Mouse (Mus musculus): ENCODE measurements at regions not wholly inside any gene's neighbourhood (a gene's known extent, or its start where the extent isn't known, plus 50 kb on each side); places are given as distances from the start of the nearest gene placed in this dataset.

GRCm38 (mm10) chr11:110702119-110702518, 265.7 kb upstream of the Kcnj16 start:
- no peaks in the 10 kb centered on the region for H3K4me1 ChIP-seq (ENCODE audit: insufficient read depth)
- 0 out of 2 replicates have a peak overlapping the region, but pooled peaks have one; percentile 1 for H3K27ac ChIP-seq (ENCODE audit: low read depth)
- no peak overlapping the region for H3K4me3 ChIP-seq (ENCODE audit: low read depth, low read length)
- no peak overlapping the region for H3K4me2 ChIP-seq (ENCODE audit: low read depth, low read length)
- no peaks in the 10 kb centered on the region for H3K36me3 ChIP-seq (replicated peaks; ENCODE audit: insufficient read depth, low read length)
- 71% methylated on average over 5 of the region's 5 CpGs for whole genome bisulfite sequencing (ENCODE audit: insufficient replicate concordance)
- no peak overlapping the region for H3K9ac ChIP-seq (replicated peaks)
- H3K27me3 ChIP-seq (ENCODE audit: insufficient read depth, low read length): no peaks in the 10 kb centered on the region
- ATAC-seq: peak; percentile 83
- no peak for DNase-seq
- H3K9me3 ChIP-seq (ENCODE audit: low read length): no peaks in the 10 kb centered on the region
- no peak for TF ChIP-seq CTCF (IDR thresholded peaks at IDR 0.05; ENCODE audit: low read depth)
- TF ChIP-seq EP300 (IDR thresholded peaks at IDR 0.05; ENCODE audit: low read depth): no peak; the same call in 1 of the 2 replicates

DNA sequence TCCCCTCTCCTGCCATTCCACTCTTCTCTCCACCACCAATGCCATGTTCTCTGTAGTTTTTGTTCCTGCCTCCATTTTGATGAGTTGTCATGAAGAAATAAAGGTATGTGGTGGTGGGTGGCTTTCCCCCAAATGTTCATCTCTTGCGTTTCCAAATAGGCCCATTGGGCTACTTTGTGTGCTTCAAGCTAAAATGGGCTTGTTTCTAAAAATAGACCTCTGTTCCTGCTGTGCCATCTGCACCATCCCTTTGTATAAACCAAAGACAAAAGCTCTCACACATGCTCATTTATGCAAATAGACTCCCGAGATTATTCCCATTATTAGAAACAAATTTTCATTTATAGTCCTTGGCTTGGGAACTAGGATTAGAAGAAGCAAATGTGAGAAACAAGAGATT, 264.3 kb upstream of the Kcnj16 start:
- DNase-seq (no peak), ATAC-seq (no peak)
- Histone ChIP-seq H3K27ac (ENCODE audit: low read depth) (no peak overlapping the region), H3K27me3 (ENCODE audit: insufficient read depth, low read length) (no peaks in the 10 kb centered on the region), H3K4me3 (ENCODE audit: low read depth, low read length) (no peak overlapping the region), H3K36me3 (replicated peaks; ENCODE audit: insufficient read depth, low read length) (no peaks in the 10 kb centered on the region), H3K4me2 (ENCODE audit: low read depth, low read length) (no peak overlapping the region), H3K9me3 (ENCODE audit: low read length) (no peaks in the 10 kb centered on the region), H3K4me1 (ENCODE audit: insufficient read depth) (no peaks in the 10 kb centered on the region), H3K9ac (replicated peaks) (no peak overlapping the region)
- TF ChIP-seq EP300 (IDR thresholded peaks at IDR 0.05; ENCODE audit: low read depth) (no peak), CTCF (IDR thresholded peaks at IDR 0.05; ENCODE audit: low read depth) (no peak)
- 81% methylated on average over 2 of the region's 2 CpGs for WGBS (ENCODE audit: insufficient replicate concordance)

GRCm38 (mm10) chr11:110707328-110707727, 260.5 kb upstream of the Kcnj16 start:
- TF ChIP-seq CTCF (IDR thresholded peaks at IDR 0.05; ENCODE audit: low read depth) (no peak), EP300 (IDR thresholded peaks at IDR 0.05; ENCODE audit: low read depth) (no peak)
- Histone ChIP-seq H3K4me2 (ENCODE audit: low read depth, low read length) (no peak overlapping the region), H3K4me3 (ENCODE audit: low read depth, low read length) (no peak overlapping the region), H3K4me1 (ENCODE audit: insufficient read depth) (no peaks in the 10 kb centered on the region), H3K9ac (replicated peaks) (no peak overlapping the region), H3K27ac (ENCODE audit: low read depth) (no peak overlapping the region), H3K9me3 (ENCODE audit: low read length) (no peaks in the 10 kb centered on the region), H3K36me3 (replicated peaks; ENCODE audit: insufficient read depth, low read length) (no peaks in the 10 kb centered on the region), H3K27me3 (ENCODE audit: insufficient read depth, low read length) (no peaks in the 10 kb centered on the region)
- 63% methylated on average over 4 of the region's 4 CpGs for WGBS (ENCODE audit: insufficient replicate concordance)
- DNase-seq (no peak), ATAC-seq (no peak)

GRCm38 (mm10) chr11:110715300-110715699, 252.5 kb upstream of the Kcnj16 start:
- Histone ChIP-seq H3K27me3 (ENCODE audit: insufficient read depth, low read length) (no peaks in the 10 kb centered on the region), H3K9ac (replicated peaks) (no peak overlapping the region), H3K36me3 (replicated peaks; ENCODE audit: insufficient read depth, low read length) (no peaks in the 10 kb centered on the region), H3K4me2 (ENCODE audit: low read depth, low read length) (no peak overlapping the region), H3K4me1 (ENCODE audit: insufficient read depth) (no peaks in the 10 kb centered on the region), H3K4me3 (ENCODE audit: low read depth, low read length) (no peak overlapping the region), H3K9me3 (ENCODE audit: low read length) (no peaks in the 10 kb centered on the region), H3K27ac (ENCODE audit: low read depth) (no peak overlapping the region)
- DNase-seq (no peak), ATAC-seq (no peak)
- TF ChIP-seq EP300 (IDR thresholded peaks at IDR 0.05; ENCODE audit: low read depth) (no peak), CTCF (IDR thresholded peaks at IDR 0.05; ENCODE audit: low read depth) (no peak)
- WGBS (ENCODE audit: insufficient replicate concordance): 65% methylated on average over 2 of the region's 2 CpGs

GRCm38 (mm10) chr11:110716369-110716768, 251.5 kb upstream of the Kcnj16 start:
- H3K4me2 ChIP-seq (ENCODE audit: low read depth, low read length): no peak overlapping the region
- DNase-seq: no peak
- H3K27ac ChIP-seq (ENCODE audit: low read depth): no peak overlapping the region
- H3K4me1 ChIP-seq (ENCODE audit: insufficient read depth): no peaks in the 10 kb centered on the region
- H3K9me3 ChIP-seq (ENCODE audit: low read length): no peaks in the 10 kb centered on the region
- no peak for ATAC-seq
- 15% methylated on average over 1 of the region's 1 CpGs for WGBS (ENCODE audit: insufficient replicate concordance)
- no peaks in the 10 kb centered on the region for H3K27me3 ChIP-seq (ENCODE audit: insufficient read depth, low read length)
- no peaks in the 10 kb centered on the region for H3K36me3 ChIP-seq (replicated peaks; ENCODE audit: insufficient read depth, low read length)
- no peak overlapping the region for H3K4me3 ChIP-seq (ENCODE audit: low read depth, low read length)
- TF ChIP-seq CTCF (IDR thresholded peaks at IDR 0.05; ENCODE audit: low read depth): no peak
- no peak overlapping the region for H3K9ac ChIP-seq (replicated peaks)

DNA sequence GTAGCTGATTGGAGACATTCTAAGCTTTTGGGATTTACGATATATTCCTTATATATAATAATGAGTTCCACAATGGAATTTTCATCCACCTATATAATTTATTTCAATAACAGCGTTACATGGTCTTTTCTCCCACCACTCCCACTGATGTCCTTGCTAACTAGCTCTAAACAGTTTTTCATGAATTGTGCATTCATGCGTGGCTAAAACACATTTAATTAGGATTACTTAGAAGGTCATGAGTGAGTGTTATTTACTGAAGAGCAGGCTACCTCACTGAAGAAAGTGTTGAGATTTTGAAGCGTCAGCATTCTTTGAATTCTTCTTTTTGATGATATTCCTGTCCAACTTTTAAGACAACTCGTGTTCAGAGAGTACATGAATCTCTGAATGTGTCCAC, 245.1 kb upstream of the Kcnj16 start:
- H3K27ac ChIP-seq (ENCODE audit: low read depth): no peak overlapping the region
- H3K4me1 ChIP-seq (ENCODE audit: insufficient read depth): no peaks in the 10 kb centered on the region
- TF ChIP-seq EP300 (IDR thresholded peaks at IDR 0.05; ENCODE audit: low read depth): no peak
- no peak for TF ChIP-seq CTCF (IDR thresholded peaks at IDR 0.05; ENCODE audit: low read depth)
- WGBS (ENCODE audit: insufficient replicate concordance): 75% methylated on average over 5 of the region's 5 CpGs
- H3K9me3 ChIP-seq (ENCODE audit: low read length): no peaks in the 10 kb centered on the region
- H3K4me3 ChIP-seq (ENCODE audit: low read depth, low read length): no peak overlapping the region
- DNase-seq: no peak
- no peak overlapping the region for H3K4me2 ChIP-seq (ENCODE audit: low read depth, low read length)
- no peaks in the 10 kb centered on the region for H3K27me3 ChIP-seq (ENCODE audit: insufficient read depth, low read length)
- ATAC-seq: no peak
- no peak overlapping the region for H3K9ac ChIP-seq (replicated peaks)
- H3K36me3 ChIP-seq (replicated peaks; ENCODE audit: insufficient read depth, low read length): no peaks in the 10 kb centered on the region

- TF ChIP-seq EP300 (IDR thresholded peaks at IDR 0.05; ENCODE audit: low read depth) (no peak), CTCF (IDR thresholded peaks at IDR 0.05; ENCODE audit: low read depth) (no peak)
- H3K36me3 ChIP-seq (replicated peaks; ENCODE audit: insufficient read depth, low read length): no peaks in the 10 kb centered on the region
- 76% methylated on average over 6 of the region's 6 CpGs for WGBS (ENCODE audit: insufficient replicate concordance)
- no peak overlapping the region for H3K4me3 ChIP-seq (ENCODE audit: low read depth, low read length)
- H3K4me2 ChIP-seq (ENCODE audit: low read depth, low read length): no peak overlapping the region
- ATAC-seq (no peak; the same call in 1 of the 2 replicates), DNase-seq (no peak)
- no peaks in the 10 kb centered on the region for H3K27me3 ChIP-seq (ENCODE audit: insufficient read depth, low read length)
- no peak overlapping the region for H3K9ac ChIP-seq (replicated peaks)
- H3K27ac ChIP-seq (ENCODE audit: low read depth): no peak overlapping the region
- H3K9me3 ChIP-seq (ENCODE audit: low read length): no peaks in the 10 kb centered on the region
- H3K4me1 ChIP-seq (ENCODE audit: insufficient read depth): no peaks in the 10 kb centered on the region
These were observed 243.9 kb upstream of the Kcnj16 start for GRCm38 (mm10) chr11:110723971-110724370.

Data from liver, postnatal 0 days (tissue).